Mouse (Mus musculus) intestine, embryonic 16.5 days (tissue): ENCODE results near the gene Dnah2. TPM values are rescaled to one million over a fixed set of nuclear protein-coding genes. Genes with fewer than 3 reads are reported as not detected.

Source experiments
- ATAC-seq: fragments of 200-750 bp; cut with Nextera tagmentation; 2 replicates; pipeline ENCODE4 v1.8.0; 2017; ENCODE audit warnings: moderate TSS enrichment, moderate library complexity
- H3K27ac ChIP-seq: fragments of 300-500 bp; sonication (generic); 2 replicates; pipeline ENCODE4 v1.5.1; 2014; ENCODE audit warnings: mild to moderate bottlenecking, low read length
- H3K27me3 ChIP-seq: fragments of 300-500 bp; sonication (generic); replicated peaks from 2 replicates; pipeline ENCODE4 v1.6.1; 2014; ENCODE audit warnings: low read length, control low read depth, mixed read lengths; ENCODE audit not compliant: control insufficient read depth, insufficient read depth
- H3K36me3 ChIP-seq: fragments of 300-500 bp; sonication (generic); 2 replicates; pipeline ENCODE4 v1.6.1; 2014; ENCODE audit warnings: low read length, control low read depth; ENCODE audit not compliant: control insufficient read depth, insufficient read depth
- H3K4me1 ChIP-seq: fragments of 300-500 bp; sonication (generic); 2 replicates; pipeline ENCODE4 v1.6.1; 2014; ENCODE audit warnings: low read length, control low read depth, mixed read lengths; ENCODE audit not compliant: control insufficient read depth, insufficient read depth
- H3K4me2 ChIP-seq: fragments of 300-500 bp; sonication (generic); 2 replicates; pipeline ENCODE4 v1.6.1; 2014; ENCODE audit warnings: low read depth, low read length, control low read depth
- H3K4me3 ChIP-seq: fragments of 300-500 bp; sonication (generic); 2 replicates; pipeline ENCODE4 v1.5.1; 2014; ENCODE audit warnings: mild to moderate bottlenecking, low read length
- H3K9ac ChIP-seq: fragments of 300-500 bp; sonication (generic); 2 replicates; pipeline ENCODE4 v1.6.1; 2014; ENCODE audit warnings: low read depth, low read length
- H3K9me3 ChIP-seq: fragments of 300-500 bp; sonication (generic); 2 replicates; pipeline ENCODE4 v1.6.1; 2016; ENCODE audit warnings: low read length, control low read depth; ENCODE audit not compliant: control insufficient read depth
- WGBS: fragments of 180-500 bp; shearing (Covaris S2); extraction: QIAGEN DNeasy Blood & Tissue Kit; methylation state at CpG from one replicate; pipeline ENCODE4 v1.1.7; 2014; 5-methylcytosine and 5-hydroxymethylcytosine counted together
- polyA plus RNA-seq: library from polyadenylated mRNA; unstranded; fragments of >200 nt; fragmentation: Nextera tagmentation; extraction: Ambion mirVana; gene quantifications from 2 replicates; pipeline ENCODE4 v1.2.1, GENCODE M21; 2015

Dnah2 gene
- polyA plus RNA-seq, 1 experiment from 2014 or later = 0.93 TPM

GRCm38 (mm10) chr11:69416509-69416908, 132.4 kb downstream of the Dnah2 start:
- H3K4me1 ChIP-seq = peaks cover 56% of the 10 kb centered on the region
- peak overlapping the region; percentile 98 for H3K27ac ChIP-seq
- peak overlapping the region; percentile 75 for H3K9ac ChIP-seq
- H3K36me3 ChIP-seq = no peaks in the 10 kb centered on the region
- peak overlapping the region; percentile 65 for H3K4me3 ChIP-seq
- peak overlapping the region; percentile 97 for H3K4me2 ChIP-seq
- ATAC-seq = no peak
- no peaks in the 10 kb centered on the region for H3K9me3 ChIP-seq
- WGBS = 2% methylated on average over 4 of the region's 4 CpGs
- H3K27me3 ChIP-seq = peaks cover 4% of the 10 kb centered on the region; the same call in 1 of the 2 replicates

- under 1% methylated on average over 17 of the region's 25 CpGs for WGBS
- H3K4me1 ChIP-seq = peaks cover 50% of the 10 kb centered on the region
- no peak for ATAC-seq
Observed at GRCm38 (mm10) chr11:69415668-69416451, 133.1 kb downstream of the Dnah2 start.

GRCm38 (mm10) chr11:69415327-69415667, 133.6 kb downstream of the Dnah2 start:
- Histone ChIP-seq H3K27me3 (no peaks in the 10 kb centered on the region), H3K36me3 (no peaks in the 10 kb centered on the region), H3K4me3 (peak overlapping the region; percentile 65), H3K9ac (peak overlapping the region; percentile 74), H3K4me1 (peaks cover 49% of the 10 kb centered on the region), H3K9me3 (no peaks in the 10 kb centered on the region), H3K27ac (peak overlapping the region; percentile 96), H3K4me2 (peak overlapping the region; percentile 97)
- 0% methylated on average over 3 of the region's 3 CpGs for WGBS
- ATAC-seq = no peak

More at GRCm38 (mm10) chr11:69415668-69416451, 133.1 kb downstream of the Dnah2 start:
- H3K9me3 ChIP-seq = no peaks in the 10 kb centered on the region
- H3K4me2 ChIP-seq = peak overlapping the region; percentile 97
- peak overlapping the region; percentile 98 for H3K27ac ChIP-seq
- H3K36me3 ChIP-seq = no peaks in the 10 kb centered on the region
- peak overlapping the region; percentile 65 for H3K4me3 ChIP-seq
- H3K9ac ChIP-seq = peak overlapping the region; percentile 75
- H3K27me3 ChIP-seq = no peaks in the 10 kb centered on the region; the same call in 1 of the 2 replicates

- peak overlapping the region; percentile 65 for H3K4me3 ChIP-seq
- 8% methylated on average over 4 of the region's 4 CpGs for WGBS
- no peaks in the 10 kb centered on the region for H3K27me3 ChIP-seq
- H3K4me2 ChIP-seq = peak overlapping the region; percentile 97
- H3K36me3 ChIP-seq = no peaks in the 10 kb centered on the region
- peaks cover 47% of the 10 kb centered on the region for H3K4me1 ChIP-seq
- H3K9ac ChIP-seq = peak overlapping the region; percentile 74
- H3K9me3 ChIP-seq = no peaks in the 10 kb centered on the region
- H3K27ac ChIP-seq = peak overlapping the region; percentile 96
- no peak for ATAC-seq
Observed at GRCm38 (mm10) chr11:69414421-69415326, 134.2 kb downstream of the Dnah2 start.

GRCm38 (mm10) chr11:69413221-69414181, 135.4 kb downstream of the Dnah2 start, which contains the start of gene Kdm6b:
TSS of gene Kdm6b (minus strand) at chr11:69413675.
- H3K27me3 ChIP-seq = no peaks in the 10 kb centered on the region
- peak within 1 kb of the TSS; percentile 74 for H3K9ac ChIP-seq
- H3K4me1 ChIP-seq = peaks cover 47% of the 10 kb centered on the region
- H3K36me3 ChIP-seq = no peaks in the 10 kb centered on the region
- H3K4me2 ChIP-seq = peak within 1 kb of the TSS; percentile 97
- H3K9me3 ChIP-seq = no peaks in the 10 kb centered on the region
- ATAC-seq = no peak
- H3K4me3 ChIP-seq = peak within 1 kb of the TSS; percentile 65
- WGBS = 33% methylated on average over 12 of the region's 12 CpGs
- H3K27ac ChIP-seq = peak within 1 kb of the TSS; percentile 96

- no peak overlapping the region for H3K4me3 ChIP-seq
Observed at GRCm38 (mm10) chr11:69412548-69412947, 136.4 kb downstream of the Dnah2 start.

GRCm38 (mm10) chr11:69411538-69412203, 137.2 kb downstream of the Dnah2 start:
- H3K9ac ChIP-seq = peak overlapping the region; percentile 89
- under 1% methylated on average over 39 of the region's 39 CpGs for WGBS
- peaks cover 56% of the 10 kb centered on the region for H3K4me1 ChIP-seq
- peak overlapping the region; percentile 99 for H3K27ac ChIP-seq
- peak; percentile 12 for ATAC-seq
- no peaks in the 10 kb centered on the region for H3K27me3 ChIP-seq
- peak overlapping the region; percentile 87 for H3K4me2 ChIP-seq
- H3K9me3 ChIP-seq = no peaks in the 10 kb centered on the region
- peaks cover 9% of the 10 kb centered on the region; the same call in 1 of the 2 replicates for H3K36me3 ChIP-seq
- peak overlapping the region; percentile 81 for H3K4me3 ChIP-seq

More at GRCm38 (mm10) chr11:69412548-69412947, 136.4 kb downstream of the Dnah2 start:
- Histone ChIP-seq H3K36me3 (peaks cover under 1% of the 10 kb centered on the region; the same call in 1 of the 2 replicates), H3K9me3 (no peaks in the 10 kb centered on the region), H3K9ac (peak overlapping the region; percentile 74; the same call in 1 of the 2 replicates), H3K27me3 (no peaks in the 10 kb centered on the region), H3K4me1 (peaks cover 54% of the 10 kb centered on the region), H3K27ac (0 out of 2 replicates have a peak overlapping the region, but pooled peaks have one; percentile 96), H3K4me2 (peak overlapping the region; percentile 97)
- ATAC-seq = no peak
- WGBS = 64% methylated on average over 7 of the region's 7 CpGs

GRCm38 (mm10) chr11:69411073-69411535, 137.8 kb downstream of the Dnah2 start:
- Histone ChIP-seq H3K9me3 (no peaks in the 10 kb centered on the region), H3K4me3 (peak overlapping the region; percentile 81), H3K27ac (peak overlapping the region; percentile 99), H3K4me1 (peaks cover 52% of the 10 kb centered on the region), H3K4me2 (peak overlapping the region; percentile 87), H3K27me3 (no peaks in the 10 kb centered on the region), H3K9ac (peak overlapping the region; percentile 89), H3K36me3 (peaks cover 14% of the 10 kb centered on the region)
- WGBS = under 1% methylated on average over 26 of the region's 26 CpGs
- peak; percentile 52 for ATAC-seq
